Mouse (Mus musculus): ENCODE data around the gene Msrb3. TPM values are rescaled to one million over a fixed set of nuclear protein-coding genes. Genes with fewer than 3 reads are reported as not detected.

The Msrb3 gene
- 10 to 100 TPM; 37.9 to 71.3 TPM for total RNA-seq (2021)
- 38.5 and 39.2 TPM in 2 replicates for polyA plus RNA-seq (2012; rRNA removed)
- long read RNA-seq, transcript Msrb3-201 (7 exons, 3,843 nt) = major isoform, 22 of 24 reads
- long read RNA-seq, partial matches to known transcripts = 0 of 24 reads
- long read RNA-seq, other reads (novel, unspliced or antisense) = 2 of 24 reads

- DNase-seq = peak; percentile 93
Measured at GRCm38 (mm10) chr10:120898785-120899762, at the start of gene Msrb3. Gene Msrb3 (minus strand): TSS chr10:120899101.

- no peak for DNase-seq
Measured at GRCm38 (mm10) chr10:120948461-120948860, 49.6 kb upstream of the Msrb3 start.

DNA sequence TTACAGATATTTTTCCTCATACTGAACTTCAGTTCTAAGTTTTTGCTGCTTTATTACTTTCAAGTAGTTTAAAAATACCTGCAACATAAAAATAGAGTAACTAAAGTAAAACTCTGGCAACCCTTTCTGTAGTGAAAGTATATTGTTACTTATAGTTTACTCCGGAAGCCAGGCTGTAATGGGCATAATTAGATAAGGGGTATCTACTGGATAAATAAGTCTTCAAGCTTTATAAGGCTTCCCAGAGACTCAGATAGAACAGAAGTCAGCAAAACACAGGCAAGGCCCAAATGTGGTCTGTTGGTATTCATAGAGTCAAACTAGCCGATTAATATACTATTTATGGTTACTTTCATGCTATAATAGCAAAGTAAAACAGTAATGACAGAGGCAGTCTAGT lies 48.9 kb upstream of the Msrb3 start:
- no peak for DNase-seq

- no peak for DNase-seq
Measured at GRCm38 (mm10) chr10:120946847-120947246, 47.9 kb upstream of the Msrb3 start.

GRCm38 (mm10) chr10:120938904-120939208 lies 40.0 kb upstream of the Msrb3 start:
- no peak for DNase-seq

DNA sequence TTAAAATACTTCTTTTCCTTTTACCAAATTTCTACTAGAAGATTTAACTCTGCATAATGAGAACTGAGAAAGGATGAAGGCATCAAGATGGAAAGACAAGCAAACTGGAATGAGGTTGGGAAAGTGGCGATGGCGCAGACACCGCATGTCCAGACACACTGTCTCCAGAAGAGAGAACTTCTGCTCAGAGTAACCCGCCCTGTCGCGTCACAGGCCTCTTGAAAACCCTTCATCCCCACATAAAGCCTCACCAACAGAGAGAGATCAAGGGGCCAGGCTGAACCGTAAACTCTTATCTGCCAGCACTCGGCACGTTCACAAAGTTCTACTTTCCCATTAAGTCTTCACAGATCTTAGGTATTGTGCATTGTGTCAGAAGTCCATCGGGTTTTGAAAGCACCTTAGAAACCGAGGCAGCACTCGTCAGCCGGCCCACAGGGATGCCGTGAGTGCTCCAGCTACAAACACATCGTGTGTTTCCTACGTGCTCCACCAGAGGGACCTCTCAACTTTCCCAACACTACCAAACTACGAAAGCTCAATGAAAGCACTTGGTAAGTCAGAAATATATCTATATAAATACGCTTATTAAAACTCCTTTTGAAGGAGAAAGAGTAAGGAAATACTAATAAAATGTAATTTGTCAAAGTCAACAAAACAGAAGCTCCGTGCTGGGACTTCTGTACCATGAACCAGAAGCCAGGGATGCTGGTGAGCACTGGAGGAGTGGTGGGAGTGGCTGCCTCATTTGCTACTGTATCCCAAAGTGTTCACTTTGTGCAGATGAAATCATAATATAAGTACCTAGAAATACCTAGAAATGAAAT lies 39.4 kb upstream of the Msrb3 start:
- peak; percentile 56 for DNase-seq

- DNase-seq = no peak
Measured at GRCm38 (mm10) chr10:120929536-120929935, 30.6 kb upstream of the Msrb3 start.

GRCm38 (mm10) chr10:120928183-120928582 lies 29.3 kb upstream of the Msrb3 start:
- peak; percentile 38 for DNase-seq

GRCm38 (mm10) chr10:120926156-120926555 lies 27.3 kb upstream of the Msrb3 start:
- DNase-seq = no peak

DNA sequence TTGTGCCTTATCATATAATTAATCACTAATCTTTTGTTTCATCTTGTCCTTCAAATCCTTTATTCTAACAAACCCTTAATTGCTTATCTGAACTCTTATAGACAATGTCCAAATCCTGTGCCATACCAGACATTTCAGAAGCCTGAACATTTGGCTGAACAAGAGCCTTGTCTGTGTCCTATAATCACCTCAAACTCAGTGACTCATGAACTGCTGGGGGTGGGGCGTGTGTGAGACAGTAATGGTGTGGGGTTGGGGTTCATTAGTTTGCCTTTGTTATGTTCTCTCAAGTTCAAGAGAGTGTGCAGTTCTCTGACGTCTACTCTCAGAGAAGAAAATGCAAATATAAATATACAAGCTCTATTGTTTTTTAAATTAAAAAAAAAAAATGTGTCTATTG lies 22.6 kb upstream of the Msrb3 start:
- DNase-seq = peak; percentile 44

DNA sequence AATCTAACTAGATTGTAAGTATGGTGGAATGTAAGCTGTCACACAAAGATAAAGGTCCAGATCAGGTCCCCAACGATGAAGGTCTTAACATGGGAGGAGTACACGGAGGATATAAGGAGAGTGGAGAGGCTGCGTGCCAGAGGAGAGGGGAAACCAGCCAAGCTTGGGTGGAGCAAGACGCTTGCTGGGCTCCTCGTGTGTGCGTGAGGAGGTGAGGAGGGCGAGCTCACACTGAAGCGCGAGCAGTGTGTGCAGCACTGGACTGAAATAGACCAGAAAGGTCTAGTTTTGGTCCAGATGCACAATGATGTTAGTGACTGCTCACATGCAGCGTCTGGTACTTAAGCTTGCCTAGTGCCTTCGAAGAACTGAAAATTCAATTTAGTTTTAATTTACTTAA lies 21.7 kb upstream of the Msrb3 start:
- no peak for DNase-seq

DNA sequence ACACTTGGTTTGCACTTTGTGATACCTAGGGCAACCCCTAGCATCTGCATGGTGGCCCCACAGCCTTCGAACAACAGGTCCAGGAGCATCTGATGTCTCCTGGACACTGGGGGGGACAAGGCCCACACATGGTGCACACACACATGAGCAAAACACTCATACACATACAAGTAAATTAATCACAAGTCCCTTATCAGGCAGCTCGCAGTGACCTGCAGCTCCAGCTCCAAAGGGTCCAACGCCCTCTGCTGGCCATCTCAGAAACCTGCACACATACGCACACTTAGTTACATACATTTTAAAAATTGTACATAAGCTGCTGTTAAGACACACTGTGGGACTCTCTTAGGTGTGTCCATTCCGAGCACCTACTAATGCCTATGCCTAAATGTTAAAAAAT lies 17.3 kb upstream of the Msrb3 start:
- DNase-seq = no peak

DNA sequence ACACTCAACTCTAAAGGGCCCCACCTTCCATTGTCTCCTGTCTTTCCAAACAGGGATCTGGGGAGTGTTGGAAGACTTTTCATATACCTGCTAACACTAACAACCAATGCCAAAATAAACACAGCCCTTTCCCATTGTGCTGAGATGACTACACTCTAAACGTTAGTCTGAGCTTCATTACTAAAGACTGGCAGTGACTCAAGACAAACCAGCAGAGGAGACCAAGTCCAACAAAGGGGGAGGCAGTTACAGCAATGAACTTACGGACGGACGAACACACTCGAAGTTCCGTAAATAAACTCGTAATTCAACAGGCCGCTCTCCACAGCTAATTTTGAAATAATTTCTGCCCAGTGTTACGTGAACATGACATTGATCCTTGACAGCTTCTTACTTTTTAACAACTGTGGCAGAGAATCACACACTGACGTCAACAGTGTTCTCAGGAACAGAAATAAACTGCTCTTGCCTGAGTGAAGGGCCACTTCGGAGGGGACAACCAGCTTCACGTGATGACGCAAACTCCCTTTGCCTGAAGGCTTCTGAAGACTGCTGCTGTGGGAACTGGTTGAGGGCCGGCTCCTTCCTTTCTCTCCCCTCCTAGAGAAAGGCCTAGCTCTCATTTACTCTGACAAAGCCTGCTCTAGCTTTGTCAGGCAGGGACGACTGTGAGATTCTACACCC lies 16.2 kb upstream of the Msrb3 start:
- DNase-seq = no peak

DNA sequence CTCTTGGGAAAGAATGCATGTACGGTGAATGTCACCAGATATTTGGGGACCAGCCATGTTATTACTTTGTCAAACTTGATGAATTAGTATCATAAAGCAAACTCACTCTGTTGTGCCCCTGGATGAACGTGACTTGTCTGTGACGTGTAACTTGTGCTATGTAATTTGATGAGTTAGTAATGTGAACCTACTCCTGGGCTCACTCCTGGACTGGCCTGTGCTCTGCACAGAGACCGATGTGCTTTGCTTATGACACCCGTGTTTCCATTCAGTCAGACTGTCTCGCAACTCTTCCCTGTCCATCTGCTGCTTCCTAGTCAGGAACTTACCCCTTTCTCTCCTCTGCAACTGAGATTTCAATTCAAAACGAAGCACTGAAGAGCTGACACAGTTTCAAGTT lies 15.4 kb upstream of the Msrb3 start:
- no peak for DNase-seq

- no peak for DNase-seq
Measured at GRCm38 (mm10) chr10:120913796-120914195, 14.9 kb upstream of the Msrb3 start.

- DNase-seq = no peak
Measured at GRCm38 (mm10) chr10:120911971-120912370, 13.1 kb upstream of the Msrb3 start.

- no peak for DNase-seq
Measured at GRCm38 (mm10) chr10:120908776-120909574, 10.1 kb upstream of the Msrb3 start.

- no peak for DNase-seq
Measured at GRCm38 (mm10) chr10:120904676-120905075, 5.8 kb upstream of the Msrb3 start.

DNA sequence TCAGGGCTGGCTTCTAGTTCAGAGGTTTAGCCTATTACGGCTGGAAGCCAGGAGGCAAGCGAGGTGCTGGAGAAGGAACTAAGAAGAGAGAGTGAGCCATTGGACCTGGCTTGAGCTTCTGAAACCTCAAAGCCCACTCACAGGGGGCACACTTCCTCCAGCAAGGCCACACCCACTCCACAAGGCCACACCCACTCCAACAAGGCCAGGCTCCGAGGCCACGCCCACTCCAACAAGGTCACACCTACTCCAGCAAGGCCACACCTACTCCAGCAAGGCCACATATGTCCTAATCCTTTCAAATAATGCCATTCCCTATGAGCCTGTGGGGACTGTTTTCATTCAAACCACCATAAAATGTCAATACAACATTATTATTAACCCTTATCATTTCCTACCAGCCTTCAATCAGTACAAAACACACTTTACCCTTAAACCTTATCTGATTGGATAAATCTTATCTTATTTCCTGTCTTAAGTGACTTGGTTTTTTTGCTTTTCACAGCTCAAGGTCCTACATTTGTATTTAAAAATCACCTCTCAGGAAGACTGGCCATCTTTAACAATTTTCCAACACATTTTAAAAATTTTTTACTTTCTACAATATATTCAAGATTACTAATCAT lies 5.1 kb upstream of the Msrb3 start:
- DNase-seq = no peak

GRCm38 (mm10) chr10:120901746-120902145 lies 2.8 kb upstream of the Msrb3 start:
- no peak for DNase-seq

- DNase-seq = no peak
Measured at GRCm38 (mm10) chr10:120900096-120900495, 1.2 kb upstream of the Msrb3 start.
